Mouse (Mus musculus) heart, postnatal 0 days (tissue): ENCODE measurements at regions not wholly inside any gene's neighbourhood (a gene's known extent, or its start where the extent isn't known, plus 50 kb on each side); places are given as distances from the start of the nearest gene placed in this dataset.

ENCODE experiments used
- CTCF ChIP-seq: IDR thresholded peaks from 2 replicates; pipeline ENCODE4 v1.5.1; 2016; ENCODE audit warnings: antibody characterized with exemption, control low read depth, low read depth
- EP300 ChIP-seq: IDR thresholded peaks from 2 replicates; pipeline ENCODE4 v1.6.1; 2016; ENCODE audit warnings: antibody characterized with exemption, low read depth

DNA sequence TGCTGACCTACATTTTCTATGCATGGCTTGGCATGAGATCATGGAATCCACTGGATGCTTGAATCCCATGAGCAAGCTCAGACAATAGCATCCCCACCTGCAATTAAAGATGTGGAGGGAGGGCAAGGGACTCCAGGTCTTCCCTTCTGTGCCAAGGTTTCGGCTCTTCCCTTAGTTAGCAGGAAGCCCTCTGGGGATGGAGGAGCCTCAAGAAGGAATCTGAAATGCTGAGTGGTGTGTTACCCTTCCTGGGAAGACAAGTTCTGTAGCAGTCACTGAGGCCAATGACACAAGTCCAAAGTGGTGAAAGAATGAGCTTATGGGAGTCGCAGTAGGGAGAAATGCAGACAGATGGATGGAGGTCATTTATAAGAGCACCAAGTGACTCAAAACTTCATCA, 125.4 kb upstream of the Dapk1 start:
- no peak for TF ChIP-seq CTCF
- TF ChIP-seq EP300, result no peak
